Mouse (Mus musculus) forebrain, embryonic 13.5 days (tissue): ENCODE measurements at regions not wholly inside any gene's neighbourhood (a gene's known extent, or its start where the extent isn't known, plus 50 kb on each side); places are given as distances from the start of the nearest gene placed in this dataset.

Source experiments
- ATAC-seq: fragments of 200-750 bp; cut with Nextera tagmentation; 2 replicates; pipeline ENCODE4 v1.8.0; 2017
- H3K27ac ChIP-seq: fragments of 300-500 bp; sonication (generic); 2 replicates; pipeline ENCODE4 v1.5.1; 2015; ENCODE audit warnings: inconsistent platforms, mild to moderate bottlenecking, moderate library complexity
- H3K27me3 ChIP-seq: fragments of 300-500 bp; sonication (generic); 2 replicates; pipeline ENCODE4 v1.6.1; 2015; ENCODE audit warnings: mild to moderate bottlenecking, inconsistent platforms
- H3K36me3 ChIP-seq: fragments of 300-500 bp; sonication (generic); 2 replicates; pipeline ENCODE4 v1.6.1; 2015; ENCODE audit warnings: mild to moderate bottlenecking, inconsistent platforms; ENCODE audit not compliant: poor library complexity, severe bottlenecking
- H3K4me1 ChIP-seq: fragments of 300-500 bp; sonication (generic); 2 replicates; pipeline ENCODE4 v1.6.1; 2015; ENCODE audit warnings: inconsistent platforms
- H3K4me2 ChIP-seq: fragments of 300-500 bp; sonication (generic); 2 replicates; pipeline ENCODE4 v1.6.1; 2015; ENCODE audit warnings: inconsistent platforms, mild to moderate bottlenecking, moderate library complexity
- H3K4me3 ChIP-seq: fragments of 300-500 bp; sonication (generic); 2 replicates; pipeline ENCODE4 v1.5.1; 2015; ENCODE audit warnings: mild to moderate bottlenecking, inconsistent platforms
- H3K9ac ChIP-seq: fragments of 300-500 bp; sonication (generic); 2 replicates; pipeline ENCODE4 v1.6.1; 2015; ENCODE audit warnings: mild to moderate bottlenecking, inconsistent platforms
- H3K9me3 ChIP-seq: fragments of 300-500 bp; sonication (generic); replicated peaks from 2 replicates; pipeline ENCODE4 v1.6.1; 2016; ENCODE audit warnings: inconsistent platforms
- WGBS: fragments of 180-500 bp; shearing (Covaris S2); methylation state at CpG from one replicate; pipeline ENCODE4 v1.1.7; 2015; 5-methylcytosine and 5-hydroxymethylcytosine counted together

- Histone ChIP-seq H3K4me3 (no peak overlapping the region), H3K4me2 (no peak overlapping the region), H3K9ac (no peak overlapping the region), H3K27me3 (no peaks in the 10 kb centered on the region), H3K36me3 (no peaks in the 10 kb centered on the region), H3K27ac (no peak overlapping the region), H3K4me1 (peaks cover 6% of the 10 kb centered on the region; the same call in 1 of the 2 replicates), H3K9me3 (0 out of 2 replicates have a peak, but pooled peaks cover 4% of the 10 kb centered on the region)
- 57% methylated on average over 4 of the region's 4 CpGs for WGBS
- ATAC-seq, result no peak
Measured at GRCm38 (mm10) chr8:6575241-6575640, 1470.1 kb upstream of the Slc10a2 start.

- H3K4me3 ChIP-seq, result no peak overlapping the region
- H3K27ac ChIP-seq, result no peak overlapping the region
- H3K36me3 ChIP-seq, result no peaks in the 10 kb centered on the region
- no peak for ATAC-seq
- peaks cover 6% of the 10 kb centered on the region; the same call in 1 of the 2 replicates for H3K4me1 ChIP-seq
- no peaks in the 10 kb centered on the region for H3K9me3 ChIP-seq
- H3K4me2 ChIP-seq, result no peak overlapping the region
- no peaks in the 10 kb centered on the region for H3K27me3 ChIP-seq
- WGBS, result 91% methylated on average over 3 of the region's 3 CpGs
- H3K9ac ChIP-seq, result no peak overlapping the region
Measured at GRCm38 (mm10) chr8:6573492-6573891, 1468.3 kb upstream of the Slc10a2 start.

GRCm38 (mm10) chr8:6572066-6572665 is 1467.0 kb upstream of the Slc10a2 start:
- ATAC-seq, result peak; percentile 87
- Histone ChIP-seq H3K9me3 (no peaks in the 10 kb centered on the region), H3K4me1 (peaks cover 6% of the 10 kb centered on the region; the same call in 1 of the 2 replicates), H3K4me3 (no peak overlapping the region), H3K4me2 (no peak overlapping the region), H3K9ac (no peak overlapping the region), H3K27me3 (no peaks in the 10 kb centered on the region), H3K27ac (no peak overlapping the region), H3K36me3 (no peaks in the 10 kb centered on the region)
- WGBS, result 35% methylated on average over 9 of the region's 9 CpGs

- Histone ChIP-seq H3K4me3 (no peak overlapping the region), H3K36me3 (no peaks in the 10 kb centered on the region), H3K4me2 (no peak overlapping the region), H3K4me1 (no peaks in the 10 kb centered on the region), H3K9ac (no peak overlapping the region), H3K27ac (no peak overlapping the region), H3K9me3 (no peaks in the 10 kb centered on the region), H3K27me3 (no peaks in the 10 kb centered on the region)
- ATAC-seq, result no peak
Measured at GRCm38 (mm10) chr8:6550965-6551364, 1445.8 kb upstream of the Slc10a2 start.

- Histone ChIP-seq H3K9ac (no peak overlapping the region), H3K27me3 (no peaks in the 10 kb centered on the region), H3K4me3 (no peak overlapping the region), H3K36me3 (no peaks in the 10 kb centered on the region), H3K4me2 (no peak overlapping the region), H3K27ac (no peak overlapping the region), H3K9me3 (no peaks in the 10 kb centered on the region), H3K4me1 (0 out of 2 replicates have a peak, but pooled peaks cover 3% of the 10 kb centered on the region)
- ATAC-seq, result no peak
- WGBS, result 14% methylated on average over 5 of the region's 5 CpGs
Measured at GRCm38 (mm10) chr8:6527171-6527570, 1422.0 kb upstream of the Slc10a2 start.

- Histone ChIP-seq H3K4me3 (no peak overlapping the region), H3K9ac (no peak overlapping the region), H3K4me2 (no peak overlapping the region), H3K4me1 (no peaks in the 10 kb centered on the region), H3K27ac (no peak overlapping the region), H3K27me3 (no peaks in the 10 kb centered on the region), H3K9me3 (no peaks in the 10 kb centered on the region), H3K36me3 (no peaks in the 10 kb centered on the region)
- ATAC-seq, result no peak
Measured at GRCm38 (mm10) chr8:6515882-6516682, 1410.9 kb upstream of the Slc10a2 start.

- ATAC-seq, result no peak
- no peaks in the 10 kb centered on the region for H3K4me1 ChIP-seq
Measured at GRCm38 (mm10) chr8:6492453-6492852, 1387.3 kb upstream of the Slc10a2 start.

GRCm38 (mm10) chr8:6481966-6482365 is 1376.8 kb upstream of the Slc10a2 start:
- no peak for ATAC-seq

More at GRCm38 (mm10) chr8:6492453-6492852, 1387.3 kb upstream of the Slc10a2 start:
- Histone ChIP-seq H3K4me2 (no peak overlapping the region), H3K9me3 (no peaks in the 10 kb centered on the region), H3K9ac (no peak overlapping the region), H3K4me3 (no peak overlapping the region), H3K27ac (no peak overlapping the region), H3K27me3 (no peaks in the 10 kb centered on the region), H3K36me3 (no peaks in the 10 kb centered on the region)
- WGBS, result 57% methylated on average over 1 of the region's 1 CpGs

GRCm38 (mm10) chr8:6471089-6471488 is 1365.9 kb upstream of the Slc10a2 start:
- Histone ChIP-seq H3K4me1 (no peaks in the 10 kb centered on the region), H3K4me2 (no peak overlapping the region), H3K9ac (no peak overlapping the region), H3K27me3 (no peaks in the 10 kb centered on the region), H3K27ac (no peak overlapping the region), H3K4me3 (no peak overlapping the region), H3K9me3 (no peaks in the 10 kb centered on the region), H3K36me3 (no peaks in the 10 kb centered on the region)
- 84% methylated on average over 3 of the region's 3 CpGs for WGBS
- no peak for ATAC-seq

More at GRCm38 (mm10) chr8:6481966-6482365, 1376.8 kb upstream of the Slc10a2 start:
- Histone ChIP-seq H3K4me2 (no peak overlapping the region), H3K4me1 (no peaks in the 10 kb centered on the region), H3K4me3 (no peak overlapping the region), H3K36me3 (no peaks in the 10 kb centered on the region), H3K27me3 (no peaks in the 10 kb centered on the region), H3K27ac (no peak overlapping the region), H3K9me3 (no peaks in the 10 kb centered on the region), H3K9ac (no peak overlapping the region)
- 96% methylated on average over 1 of the region's 1 CpGs for WGBS

GRCm38 (mm10) chr8:6456553-6457180 is 1351.5 kb upstream of the Slc10a2 start:
- Histone ChIP-seq H3K27me3 (no peaks in the 10 kb centered on the region), H3K4me3 (no peak overlapping the region), H3K4me2 (no peak overlapping the region)

GRCm38 (mm10) chr8:6448301-6448700 is 1343.2 kb upstream of the Slc10a2 start:
- Histone ChIP-seq H3K9ac (no peak overlapping the region), H3K36me3 (no peaks in the 10 kb centered on the region), H3K4me2 (no peak overlapping the region), H3K27ac (no peak overlapping the region), H3K27me3 (no peaks in the 10 kb centered on the region), H3K4me1 (no peaks in the 10 kb centered on the region), H3K4me3 (no peak overlapping the region), H3K9me3 (no peaks in the 10 kb centered on the region)
- 53% methylated on average over 6 of the region's 6 CpGs for WGBS
- ATAC-seq, result 0 out of 2 replicates have a peak, but pooled peaks have one; percentile 38

More at GRCm38 (mm10) chr8:6456553-6457180, 1351.5 kb upstream of the Slc10a2 start:
- Histone ChIP-seq H3K4me1 (no peaks in the 10 kb centered on the region), H3K27ac (no peak overlapping the region), H3K9ac (no peak overlapping the region), H3K36me3 (no peaks in the 10 kb centered on the region), H3K9me3 (no peaks in the 10 kb centered on the region)
- ATAC-seq, result peak; percentile 87
- WGBS, result 25% methylated on average over 3 of the region's 3 CpGs

GRCm38 (mm10) chr8:6439069-6439468 is 1333.9 kb upstream of the Slc10a2 start:
- no peak overlapping the region for H3K27ac ChIP-seq
- no peaks in the 10 kb centered on the region for H3K9me3 ChIP-seq
- H3K4me2 ChIP-seq, result no peak overlapping the region
- H3K9ac ChIP-seq, result no peak overlapping the region
- 60% methylated on average over 4 of the region's 4 CpGs for WGBS
- H3K4me1 ChIP-seq, result no peaks in the 10 kb centered on the region
- H3K27me3 ChIP-seq, result no peaks in the 10 kb centered on the region
- H3K36me3 ChIP-seq, result no peaks in the 10 kb centered on the region
- no peak overlapping the region for H3K4me3 ChIP-seq
- ATAC-seq, result no peak
